Mouse (Mus musculus) heart, embryonic 12.5 days (tissue): ENCODE data around the gene Nbea. TPM values are rescaled to one million over a fixed set of nuclear protein-coding genes. Genes with fewer than 3 reads are reported as not detected.

Source experiments
- ATAC-seq: fragments of 200-750 bp; cut with Nextera tagmentation; 2 replicates; pipeline ENCODE4 v1.8.0; 2017; ENCODE audit warnings: moderate TSS enrichment, moderate library complexity; ENCODE audit not compliant: insufficient number of reproducible peaks, low FRiP score
- H3K27ac ChIP-seq: fragments of 300-500 bp; sonication (generic); 2 replicates; pipeline ENCODE4 v1.5.1; 2016; ENCODE audit warnings: mild to moderate bottlenecking, moderate library complexity; ENCODE audit not compliant: poor library complexity, severe bottlenecking
- H3K27me3 ChIP-seq: fragments of 300-500 bp; sonication (generic); replicated peaks from 2 replicates; pipeline ENCODE4 v1.6.1; 2016; ENCODE audit warnings: mild to moderate bottlenecking, moderate library complexity
- H3K36me3 ChIP-seq: fragments of 300-500 bp; sonication (generic); 2 replicates; pipeline ENCODE4 v1.6.1; 2016; ENCODE audit warnings: mild to moderate bottlenecking, moderate library complexity
- H3K4me1 ChIP-seq: fragments of 300-500 bp; sonication (generic); replicated peaks from 2 replicates; pipeline ENCODE4 v1.6.1; 2016; ENCODE audit warnings: mild to moderate bottlenecking
- H3K4me2 ChIP-seq: fragments of 300-500 bp; sonication (generic); 2 replicates; pipeline ENCODE4 v1.6.1; 2016; ENCODE audit warnings: mild to moderate bottlenecking, moderate library complexity
- H3K4me3 ChIP-seq: fragments of 300-500 bp; sonication (generic); 2 replicates; pipeline ENCODE4 v1.5.1; 2016; ENCODE audit warnings: mild to moderate bottlenecking
- H3K9ac ChIP-seq: fragments of 300-500 bp; sonication (generic); 2 replicates; pipeline ENCODE4 v1.6.1; 2016; ENCODE audit warnings: mild to moderate bottlenecking, moderate library complexity
- H3K9me3 ChIP-seq: fragments of 300-500 bp; sonication (generic); replicated peaks from 2 replicates; pipeline ENCODE4 v1.6.1; 2016; ENCODE audit warnings: mild to moderate bottlenecking, moderate library complexity
- WGBS: fragments of 180-500 bp; shearing (Covaris S2); methylation state at CpG from one replicate; pipeline ENCODE4 v1.1.7; 2016; 5-methylcytosine and 5-hydroxymethylcytosine counted together
- polyA plus RNA-seq: library from polyadenylated mRNA; unstranded; fragments of >200 nt; fragmentation: Nextera tagmentation; extraction: Ambion mirVana; gene quantifications from 2 replicates; pipeline ENCODE4 v1.2.1, GENCODE M21; 2016

Gene Nbea
- polyA plus RNA-seq, 1 experiment from 2014 or later = 10.8 TPM

DNA sequence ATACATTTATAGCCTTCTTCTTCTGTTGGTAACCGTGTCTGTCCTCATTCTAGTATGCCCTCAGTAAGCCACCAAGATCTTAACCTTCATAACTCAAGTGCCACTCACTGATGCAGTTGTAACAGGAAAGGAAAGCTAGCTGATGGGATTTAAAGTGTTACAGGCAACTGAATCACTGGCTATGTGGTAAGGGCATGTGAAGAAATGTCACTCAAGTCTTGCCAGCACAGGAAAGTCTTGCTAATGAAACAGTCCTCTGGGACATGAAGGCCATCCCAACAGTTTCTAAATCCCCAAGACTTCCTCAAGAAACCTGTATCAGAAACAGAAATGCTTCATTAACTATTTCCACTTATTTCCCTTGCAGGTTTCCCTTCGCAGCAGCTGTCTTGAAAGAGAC, 414.8 kb downstream of the Nbea start:
- no peak overlapping the region for H3K9ac ChIP-seq
- no peaks in the 10 kb centered on the region for H3K27me3 ChIP-seq
- WGBS = 77% methylated on average over 2 of the region's 2 CpGs
- no peaks in the 10 kb centered on the region for H3K36me3 ChIP-seq
- H3K9me3 ChIP-seq = no peaks in the 10 kb centered on the region
- H3K4me1 ChIP-seq = no peaks in the 10 kb centered on the region
- H3K27ac ChIP-seq = no peak overlapping the region
- no peak for ATAC-seq
- H3K4me2 ChIP-seq = no peak overlapping the region
- H3K4me3 ChIP-seq = no peak overlapping the region

DNA sequence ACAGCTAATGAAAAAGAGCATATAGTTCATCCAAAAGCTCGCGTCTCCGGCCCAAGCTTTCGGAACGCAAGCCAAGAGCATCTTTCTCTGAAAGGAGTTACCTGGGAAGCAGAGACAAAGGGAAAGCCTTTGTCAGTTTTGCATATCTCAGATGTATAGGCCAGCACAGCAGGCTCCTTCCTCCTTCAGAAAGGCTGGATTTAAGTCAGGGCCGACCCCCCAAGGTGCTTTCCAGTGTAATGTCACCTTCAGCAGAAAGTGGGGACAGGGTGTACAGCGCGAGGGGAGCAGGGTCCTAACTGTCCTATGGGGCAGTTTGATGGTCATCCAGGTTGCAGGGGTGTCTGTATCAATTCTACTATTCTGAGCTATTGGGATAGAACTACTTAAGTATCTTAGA, 419.9 kb downstream of the Nbea start:
- H3K27ac ChIP-seq = no peak overlapping the region
- 51% methylated on average over 8 of the region's 8 CpGs for WGBS
- ATAC-seq = no peak
- no peaks in the 10 kb centered on the region for H3K36me3 ChIP-seq
- no peak overlapping the region for H3K4me3 ChIP-seq
- H3K4me1 ChIP-seq = no peaks in the 10 kb centered on the region
- H3K9ac ChIP-seq = no peak overlapping the region
- no peaks in the 10 kb centered on the region for H3K9me3 ChIP-seq
- no peak overlapping the region for H3K4me2 ChIP-seq
- H3K27me3 ChIP-seq = no peaks in the 10 kb centered on the region

DNA sequence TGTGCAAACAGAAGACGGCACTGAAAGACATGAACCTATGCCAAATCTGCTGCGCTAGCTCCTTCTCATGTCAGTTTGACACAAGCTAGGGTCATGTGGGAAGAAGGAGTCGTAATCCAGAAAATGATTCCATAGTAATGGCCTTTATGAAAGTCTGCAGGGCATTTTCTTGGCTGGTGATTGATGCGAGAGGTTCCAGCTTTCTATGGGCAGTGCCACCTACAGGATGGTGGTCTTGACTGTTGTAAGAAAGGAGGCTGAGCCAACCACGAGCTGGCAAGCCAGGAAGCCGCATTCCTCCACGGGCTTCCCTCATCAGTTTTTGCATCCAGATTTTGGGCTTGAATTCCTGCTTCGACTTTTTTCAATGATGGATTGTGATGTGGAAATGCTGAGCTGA, 425.2 kb downstream of the Nbea start:
- H3K36me3 ChIP-seq = no peaks in the 10 kb centered on the region
- H3K9ac ChIP-seq = no peak overlapping the region
- ATAC-seq = no peak
- H3K9me3 ChIP-seq = no peaks in the 10 kb centered on the region
- no peak overlapping the region for H3K4me2 ChIP-seq
- WGBS = 68% methylated on average over 8 of the region's 8 CpGs
- no peak overlapping the region for H3K4me3 ChIP-seq
- peaks cover 10% of the 10 kb centered on the region for H3K4me1 ChIP-seq
- no peak overlapping the region for H3K27ac ChIP-seq
- H3K27me3 ChIP-seq = no peaks in the 10 kb centered on the region

DNA sequence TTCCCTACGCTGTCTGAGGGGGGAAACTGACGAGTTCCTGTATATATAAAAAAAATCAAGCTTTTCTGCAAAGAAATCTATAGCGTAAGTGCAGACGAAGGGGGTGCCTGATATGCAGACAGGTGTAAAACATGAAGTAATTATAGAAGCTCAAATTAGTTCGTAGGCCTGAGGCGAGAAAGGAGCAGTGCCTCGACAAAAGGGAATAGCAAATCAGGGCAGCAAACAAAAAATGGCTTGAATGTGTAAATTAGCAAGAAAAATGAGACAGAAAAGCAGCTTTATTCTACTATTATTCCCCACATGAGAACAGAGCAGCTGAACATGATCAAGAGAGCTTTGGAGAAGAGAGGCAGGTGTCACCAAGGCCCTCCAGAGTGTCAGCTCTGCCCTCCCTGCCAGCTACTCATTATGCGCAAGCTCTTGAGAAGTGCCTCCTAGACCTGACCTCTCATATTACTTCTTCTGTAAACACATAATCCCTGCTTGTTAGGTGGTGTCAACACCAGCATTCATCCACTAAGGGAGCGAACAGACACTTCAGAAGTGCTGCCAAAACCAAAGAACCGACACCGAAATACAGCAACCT, 426.8 kb downstream of the Nbea start:
- no peak for ATAC-seq
- Histone ChIP-seq H3K27me3 (no peaks in the 10 kb centered on the region), H3K27ac (no peak overlapping the region), H3K4me3 (no peak overlapping the region), H3K36me3 (no peaks in the 10 kb centered on the region), H3K4me2 (no peak overlapping the region), H3K4me1 (peaks cover 10% of the 10 kb centered on the region), H3K9ac (no peak overlapping the region), H3K9me3 (no peaks in the 10 kb centered on the region)
- WGBS = 75% methylated on average over 11 of the region's 11 CpGs

DNA sequence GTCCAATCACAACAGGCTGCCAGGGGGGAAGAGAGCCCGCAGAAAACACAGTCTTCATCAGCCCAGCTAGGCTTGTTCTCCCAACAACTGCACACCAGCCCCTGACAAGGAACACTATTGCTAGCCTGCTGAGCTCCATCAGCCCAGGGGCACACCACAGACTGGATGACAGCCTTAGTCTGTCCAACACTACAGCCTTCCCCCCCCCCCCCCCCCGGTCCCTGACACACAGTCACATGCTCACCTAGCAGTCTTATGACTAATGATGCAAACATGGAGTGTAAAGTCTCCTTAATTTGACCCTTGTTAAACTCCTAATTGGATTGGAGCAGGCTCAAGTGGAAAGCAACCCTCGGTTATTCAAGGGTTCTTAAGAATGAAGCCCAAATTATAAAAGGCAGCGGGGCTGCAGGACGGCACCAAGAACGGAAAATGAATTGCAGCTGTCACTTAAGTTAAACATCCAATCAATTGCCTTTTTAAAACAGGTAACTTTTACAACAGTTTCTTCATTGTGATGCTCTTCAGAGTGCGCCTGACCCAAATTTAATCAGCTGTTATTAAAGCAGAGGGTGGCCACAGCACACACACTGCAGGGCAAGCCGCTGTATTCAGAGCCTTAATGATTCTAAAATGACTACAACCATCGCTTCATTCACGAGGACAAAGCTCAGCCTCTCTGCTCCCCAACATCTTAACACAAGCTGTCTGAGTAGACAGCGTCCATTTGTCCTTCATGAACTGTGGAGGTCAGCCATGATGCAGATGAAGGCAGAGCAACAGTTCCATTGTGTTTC, 427.5 kb downstream of the Nbea start:
- no peak overlapping the region for H3K9ac ChIP-seq
- no peak overlapping the region for H3K4me2 ChIP-seq
- no peak overlapping the region for H3K4me3 ChIP-seq
- no peaks in the 10 kb centered on the region for H3K36me3 ChIP-seq
- WGBS = 75% methylated on average over 11 of the region's 11 CpGs
- H3K4me1 ChIP-seq = peaks cover 10% of the 10 kb centered on the region
- ATAC-seq = no peak
- no peak overlapping the region for H3K27ac ChIP-seq
- H3K27me3 ChIP-seq = no peaks in the 10 kb centered on the region
- H3K9me3 ChIP-seq = no peaks in the 10 kb centered on the region

DNA sequence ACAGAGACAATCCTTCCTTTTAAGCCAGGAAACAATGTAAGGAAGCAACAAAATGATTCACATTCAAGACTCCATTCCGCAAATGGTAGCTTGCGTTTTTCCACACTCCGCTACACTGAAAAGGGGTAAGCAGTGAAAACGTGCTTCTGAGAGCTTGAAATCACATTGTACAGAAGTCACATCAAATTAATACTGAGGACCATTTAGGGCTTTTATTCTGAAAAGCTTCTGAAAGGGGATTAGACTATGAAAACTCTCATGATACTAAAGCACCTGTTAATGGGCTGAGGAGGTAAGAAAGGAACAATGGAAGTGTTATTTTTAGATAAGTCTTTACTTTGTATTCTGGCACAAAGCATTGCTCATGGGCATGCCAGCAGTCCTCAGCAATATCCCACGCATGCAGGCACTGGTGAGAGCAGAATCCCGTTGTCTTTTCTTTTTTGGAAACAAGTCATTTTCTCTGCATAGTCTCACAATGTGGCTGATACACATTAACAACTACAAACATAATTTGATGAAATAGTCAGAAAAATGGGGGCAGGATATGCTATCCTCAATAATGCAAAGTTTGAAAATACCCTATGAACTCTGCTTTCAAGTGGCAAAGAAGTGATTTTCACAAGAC, 428.4 kb downstream of the Nbea start:
- ATAC-seq = no peak
- H3K9ac ChIP-seq = no peak overlapping the region

DNA sequence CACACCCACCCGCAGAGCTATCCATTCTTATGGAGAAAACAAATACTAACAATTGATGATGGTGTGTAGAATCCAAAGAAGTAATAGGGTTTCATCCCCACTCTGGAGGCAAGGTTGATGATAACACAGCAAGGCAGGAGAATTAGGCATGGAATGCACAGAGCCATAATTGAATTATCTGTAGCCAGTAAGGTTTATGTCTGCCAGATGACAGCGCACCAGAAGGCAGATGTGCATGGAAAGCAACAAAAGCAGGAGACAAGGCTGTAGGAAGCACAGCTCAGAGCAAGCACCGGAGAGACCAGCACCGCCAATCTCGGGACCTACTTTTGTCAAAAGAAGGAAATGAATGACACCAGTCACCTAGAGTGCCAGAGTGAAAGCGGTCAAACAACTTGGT, 429.6 kb downstream of the Nbea start:
- WGBS = 88% methylated on average over 6 of the region's 6 CpGs
- no peak for ATAC-seq
- Histone ChIP-seq H3K27ac (no peak overlapping the region), H3K4me2 (no peak overlapping the region), H3K4me1 (peaks cover 10% of the 10 kb centered on the region), H3K36me3 (no peaks in the 10 kb centered on the region), H3K4me3 (no peak overlapping the region), H3K27me3 (no peaks in the 10 kb centered on the region), H3K9me3 (no peaks in the 10 kb centered on the region), H3K9ac (no peak overlapping the region)

More for the DNA sequence above, 428.4 kb downstream of the Nbea start:
- H3K4me2 ChIP-seq = no peak overlapping the region
- no peaks in the 10 kb centered on the region for H3K36me3 ChIP-seq
- H3K9me3 ChIP-seq = no peaks in the 10 kb centered on the region
- no peak overlapping the region for H3K27ac ChIP-seq
- no peak overlapping the region for H3K4me3 ChIP-seq
- 74% methylated on average over 6 of the region's 6 CpGs for WGBS
- H3K4me1 ChIP-seq = peaks cover 10% of the 10 kb centered on the region
- H3K27me3 ChIP-seq = no peaks in the 10 kb centered on the region

DNA sequence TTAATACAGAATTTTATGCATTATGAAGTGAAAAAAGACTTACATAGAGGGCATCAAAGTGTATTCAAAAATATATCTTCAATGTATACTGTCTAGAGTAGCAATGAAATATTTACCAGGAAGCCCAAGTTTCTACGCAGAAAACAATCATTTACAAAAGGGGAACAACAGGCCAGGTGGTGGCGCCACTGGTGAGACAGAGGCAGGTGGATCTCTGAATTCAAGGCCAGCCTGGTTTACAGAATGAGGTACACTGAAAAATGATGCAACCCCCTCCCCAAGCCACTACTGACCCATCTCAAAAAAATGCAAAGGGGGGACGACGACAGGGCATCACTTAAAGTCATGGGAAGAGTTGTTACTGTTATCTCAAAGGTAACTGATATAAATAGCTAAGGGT, 430.9 kb downstream of the Nbea start:
- WGBS = 69% methylated on average over 4 of the region's 4 CpGs
- Histone ChIP-seq H3K27me3 (no peaks in the 10 kb centered on the region), H3K4me2 (no peak overlapping the region), H3K4me1 (peaks cover 10% of the 10 kb centered on the region), H3K9me3 (no peaks in the 10 kb centered on the region), H3K9ac (no peak overlapping the region), H3K27ac (no peak overlapping the region), H3K4me3 (no peak overlapping the region), H3K36me3 (no peaks in the 10 kb centered on the region)
- ATAC-seq = no peak

DNA sequence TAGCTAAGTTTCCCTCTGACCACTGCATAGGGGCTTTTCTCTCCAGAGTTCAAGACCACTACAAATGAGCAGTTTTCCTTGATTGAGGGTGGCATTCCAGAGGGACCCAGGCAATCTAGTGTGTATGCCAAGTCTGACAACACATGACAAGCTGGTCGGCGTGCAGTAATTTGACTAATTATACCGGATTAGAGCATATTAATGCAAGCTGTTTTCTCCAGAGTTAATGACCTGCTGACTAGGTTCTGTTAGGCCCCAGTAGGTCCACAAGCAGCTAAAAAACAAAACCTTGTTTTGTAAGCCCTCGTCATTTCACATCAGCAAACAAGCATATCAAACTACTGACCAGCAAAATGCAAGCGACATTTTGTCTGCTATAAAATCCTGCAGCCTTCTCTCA, 432.1 kb downstream of the Nbea start:
- 89% methylated on average over 5 of the region's 5 CpGs for WGBS
- Histone ChIP-seq H3K9me3 (no peaks in the 10 kb centered on the region), H3K27me3 (no peaks in the 10 kb centered on the region), H3K9ac (no peak overlapping the region), H3K4me3 (no peak overlapping the region), H3K36me3 (no peaks in the 10 kb centered on the region), H3K4me1 (peaks cover 7% of the 10 kb centered on the region), H3K4me2 (no peak overlapping the region), H3K27ac (no peak overlapping the region)
- ATAC-seq = no peak

DNA sequence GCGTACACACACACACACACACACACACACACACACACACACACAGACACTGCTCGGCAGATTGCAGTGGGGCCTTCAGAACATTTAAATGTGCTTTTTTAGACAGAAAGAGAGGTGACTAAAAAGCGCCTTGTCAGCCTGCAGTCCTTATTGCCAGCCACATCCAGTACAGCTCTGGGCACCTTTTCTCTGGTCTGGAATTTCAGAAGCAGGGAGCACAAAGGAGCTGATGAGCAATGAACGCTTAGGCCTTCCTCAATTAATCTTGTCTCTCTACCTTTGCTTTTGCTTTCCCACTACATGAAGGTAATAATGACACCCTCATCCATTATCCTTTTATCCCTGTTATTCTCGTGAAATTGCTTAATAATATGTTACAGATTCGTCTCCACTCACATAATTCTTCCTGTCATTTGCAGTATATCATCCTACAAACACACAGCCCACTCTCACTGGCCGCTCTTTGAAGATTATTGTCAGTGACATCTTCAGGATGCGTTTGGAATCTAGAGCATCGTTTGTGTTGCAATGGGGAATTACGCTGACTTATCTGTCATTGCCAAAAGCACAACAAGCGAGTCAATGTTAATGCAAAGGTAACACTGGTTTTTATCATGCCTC, 432.9 kb downstream of the Nbea start:
- Histone ChIP-seq H3K4me3 (no peak overlapping the region), H3K4me1 (peaks cover under 1% of the 10 kb centered on the region; the same call in 1 of the 2 replicates), H3K27ac (no peak overlapping the region), H3K36me3 (no peaks in the 10 kb centered on the region), H3K27me3 (no peaks in the 10 kb centered on the region), H3K4me2 (no peak overlapping the region), H3K9me3 (no peaks in the 10 kb centered on the region), H3K9ac (no peak overlapping the region)
- ATAC-seq = no peak
- 75% methylated on average over 11 of the region's 11 CpGs for WGBS

DNA sequence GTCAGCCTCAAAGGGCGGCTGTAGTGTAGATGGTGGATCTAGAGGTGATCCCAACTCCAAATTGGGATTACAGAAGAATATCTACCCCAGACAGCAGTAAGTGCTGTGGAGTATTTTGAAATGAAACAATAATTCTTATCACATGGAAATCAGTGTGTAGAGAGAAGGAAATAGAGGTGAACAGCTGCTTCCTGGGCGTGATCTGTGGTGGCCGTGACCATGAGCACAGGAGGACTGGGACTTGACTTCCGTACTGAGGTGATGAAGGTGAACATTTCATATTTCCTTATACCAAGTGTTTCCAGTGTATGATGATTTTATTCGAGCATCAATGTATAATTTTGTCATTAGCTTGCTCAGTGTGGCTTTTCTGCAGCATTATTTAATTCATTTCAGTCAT, 439.6 kb downstream of the Nbea start:
- WGBS = 83% methylated on average over 5 of the region's 5 CpGs
- no peak overlapping the region for H3K27ac ChIP-seq
- ATAC-seq = no peak
- H3K9me3 ChIP-seq = no peaks in the 10 kb centered on the region
- H3K27me3 ChIP-seq = no peaks in the 10 kb centered on the region
- H3K36me3 ChIP-seq = no peaks in the 10 kb centered on the region
- peaks cover 8% of the 10 kb centered on the region; the same call in 1 of the 2 replicates for H3K4me1 ChIP-seq
- no peak overlapping the region for H3K4me3 ChIP-seq
- no peak overlapping the region for H3K9ac ChIP-seq
- H3K4me2 ChIP-seq = no peak overlapping the region
